Mouse (Mus musculus): ENCODE results near the gene Zfp341. TPM values are rescaled to one million over a fixed set of nuclear protein-coding genes. Genes with fewer than 3 reads are reported as not detected.

Zfp341 gene
- polyA plus RNA-seq, 1 experiment from 2014 or later, result 2.6 TPM

- H3K36me3 ChIP-seq (ENCODE audit: control insufficient read depth, insufficient read depth, low read length), result peaks cover 30% of the 10 kb centered on the region
- H3K9ac ChIP-seq (replicated peaks; ENCODE audit: low read length), result no peak overlapping the region
- 18% methylated on average over 3 of the region's 3 CpGs for WGBS
- DNase-seq, result peak; percentile 69
- ATAC-seq (ENCODE audit: low FRiP score, low TSS enrichment), result no peak
- no peak overlapping the region for H3K27ac ChIP-seq (replicated peaks; ENCODE audit: low read depth, low read length)
- H3K4me1 ChIP-seq (ENCODE audit: control insufficient read depth, insufficient read depth, low read length), result no peaks in the 10 kb centered on the region
- H3K4me2 ChIP-seq (ENCODE audit: low read length), result no peak overlapping the region
- H3K27me3 ChIP-seq (ENCODE audit: control insufficient read depth, insufficient read depth, low read length), result no peaks in the 10 kb centered on the region
- no peaks in the 10 kb centered on the region for H3K9me3 ChIP-seq (ENCODE audit: control insufficient read depth, low read length)
- H3K4me3 ChIP-seq (replicated peaks; ENCODE audit: low read depth, low read length), result no peak overlapping the region
Measured at GRCm38 (mm10) chr2:154648086-154648485, 35.0 kb downstream of the Zfp341 start.

- H3K4me1 ChIP-seq (ENCODE audit: control insufficient read depth, insufficient read depth, low read length), result no peaks in the 10 kb centered on the region
- no peak overlapping the region for H3K4me2 ChIP-seq (ENCODE audit: low read length)
- WGBS, result 87% methylated on average over 3 of the region's 3 CpGs
- H3K27ac ChIP-seq (replicated peaks; ENCODE audit: low read depth, low read length), result no peak overlapping the region
- DNase-seq, result no peak
- H3K27me3 ChIP-seq (ENCODE audit: control insufficient read depth, insufficient read depth, low read length), result no peaks in the 10 kb centered on the region
- no peak overlapping the region for H3K9ac ChIP-seq (replicated peaks; ENCODE audit: low read length)
- no peaks in the 10 kb centered on the region for H3K9me3 ChIP-seq (ENCODE audit: control insufficient read depth, low read length)
- no peak for ATAC-seq (ENCODE audit: low FRiP score, low TSS enrichment)
- H3K4me3 ChIP-seq (replicated peaks; ENCODE audit: low read depth, low read length), result no peak overlapping the region
- H3K36me3 ChIP-seq (ENCODE audit: control insufficient read depth, insufficient read depth, low read length), result peaks cover 9% of the 10 kb centered on the region; the same call in 1 of the 2 replicates
Measured at GRCm38 (mm10) chr2:154650404-154650803, 37.3 kb downstream of the Zfp341 start.

- Histone ChIP-seq H3K9me3 (ENCODE audit: control insufficient read depth, low read length) (no peaks in the 10 kb centered on the region), H3K9ac (replicated peaks; ENCODE audit: low read length) (no peak within 1 kb of the TSS), H3K4me1 (ENCODE audit: control insufficient read depth, insufficient read depth, low read length) (no peaks in the 10 kb centered on the region), H3K4me3 (replicated peaks; ENCODE audit: low read depth, low read length) (no peak within 1 kb of the TSS), H3K36me3 (ENCODE audit: control insufficient read depth, insufficient read depth, low read length) (no peaks in the 10 kb centered on the region), H3K4me2 (ENCODE audit: low read length) (no peak within 1 kb of the TSS), H3K27me3 (ENCODE audit: control insufficient read depth, insufficient read depth, low read length) (no peaks in the 10 kb centered on the region), H3K27ac (replicated peaks; ENCODE audit: low read depth, low read length) (no peak within 1 kb of the TSS)
- DNase-seq (no peak), ATAC-seq (ENCODE audit: low FRiP score, low TSS enrichment) (no peak)
- 63% methylated on average over 8 of the region's 8 CpGs for WGBS
Measured at GRCm38 (mm10) chr2:154651363-154651762, 38.3 kb downstream of the Zfp341 start, which contains the start of gene Chmp4b. Gene Chmp4b (plus strand): TSS chr2:154651705.

GRCm38 (mm10) chr2:154654976-154655375, 41.9 kb downstream of the Zfp341 start:
- H3K27me3 ChIP-seq (ENCODE audit: control insufficient read depth, insufficient read depth, low read length), result no peaks in the 10 kb centered on the region
- 97% methylated on average over 12 of the region's 12 CpGs for WGBS
- DNase-seq (no peak), ATAC-seq (ENCODE audit: low FRiP score, low TSS enrichment) (no peak)
- H3K4me3 ChIP-seq (replicated peaks; ENCODE audit: low read depth, low read length), result no peak overlapping the region
- no peaks in the 10 kb centered on the region for H3K9me3 ChIP-seq (ENCODE audit: control insufficient read depth, low read length)
- no peak overlapping the region for H3K27ac ChIP-seq (replicated peaks; ENCODE audit: low read depth, low read length)
- H3K4me2 ChIP-seq (ENCODE audit: low read length), result no peak overlapping the region
- H3K9ac ChIP-seq (replicated peaks; ENCODE audit: low read length), result no peak overlapping the region
- H3K36me3 ChIP-seq (ENCODE audit: control insufficient read depth, insufficient read depth, low read length), result no peaks in the 10 kb centered on the region
- peaks cover 21% of the 10 kb centered on the region for H3K4me1 ChIP-seq (ENCODE audit: control insufficient read depth, insufficient read depth, low read length)

GRCm38 (mm10) chr2:154655878-154656414, 42.8 kb downstream of the Zfp341 start:
- Histone ChIP-seq H3K27ac (replicated peaks; ENCODE audit: low read depth, low read length) (no peak overlapping the region), H3K9ac (replicated peaks; ENCODE audit: low read length) (no peak overlapping the region), H3K9me3 (ENCODE audit: control insufficient read depth, low read length) (no peaks in the 10 kb centered on the region), H3K27me3 (ENCODE audit: control insufficient read depth, insufficient read depth, low read length) (no peaks in the 10 kb centered on the region), H3K36me3 (ENCODE audit: control insufficient read depth, insufficient read depth, low read length) (peaks cover 6% of the 10 kb centered on the region; the same call in 1 of the 2 replicates), H3K4me3 (replicated peaks; ENCODE audit: low read depth, low read length) (no peak overlapping the region), H3K4me1 (ENCODE audit: control insufficient read depth, insufficient read depth, low read length) (peaks cover 24% of the 10 kb centered on the region), H3K4me2 (ENCODE audit: low read length) (peak overlapping the region; percentile 86)
- ATAC-seq (ENCODE audit: low FRiP score, low TSS enrichment), result no peak
- DNase-seq, result peak; percentile 8
- 89% methylated on average over 2 of the region's 2 CpGs for WGBS

GRCm38 (mm10) chr2:154656710-154657485, 43.8 kb downstream of the Zfp341 start:
- peak overlapping the region; percentile 74 for H3K27ac ChIP-seq (replicated peaks; ENCODE audit: low read depth, low read length)
- WGBS, result under 1% methylated on average over 67 of the region's 67 CpGs
- no peaks in the 10 kb centered on the region for H3K27me3 ChIP-seq (ENCODE audit: control insufficient read depth, insufficient read depth, low read length)
- H3K9me3 ChIP-seq (ENCODE audit: control insufficient read depth, low read length), result no peaks in the 10 kb centered on the region
- peak overlapping the region; percentile 90 for H3K4me3 ChIP-seq (replicated peaks; ENCODE audit: low read depth, low read length)
- ATAC-seq (ENCODE audit: low FRiP score, low TSS enrichment), result peak; percentile 100
- H3K9ac ChIP-seq (replicated peaks; ENCODE audit: low read length), result peak overlapping the region; percentile 86
- peak overlapping the region; percentile 86 for H3K4me2 ChIP-seq (ENCODE audit: low read length)
- H3K4me1 ChIP-seq (ENCODE audit: control insufficient read depth, insufficient read depth, low read length), result peaks cover 24% of the 10 kb centered on the region
- peak; percentile 99 for DNase-seq
- peaks cover 14% of the 10 kb centered on the region for H3K36me3 ChIP-seq (ENCODE audit: control insufficient read depth, insufficient read depth, low read length)

GRCm38 (mm10) chr2:154657486-154658237, 44.6 kb downstream of the Zfp341 start:
- WGBS, result 21% methylated on average over 12 of the region's 12 CpGs
- Histone ChIP-seq H3K4me3 (replicated peaks; ENCODE audit: low read depth, low read length) (peak overlapping the region; percentile 90), H3K36me3 (ENCODE audit: control insufficient read depth, insufficient read depth, low read length) (peaks cover 14% of the 10 kb centered on the region), H3K9me3 (ENCODE audit: control insufficient read depth, low read length) (no peaks in the 10 kb centered on the region), H3K4me2 (ENCODE audit: low read length) (peak overlapping the region; percentile 86), H3K27ac (replicated peaks; ENCODE audit: low read depth, low read length) (peak overlapping the region; percentile 74), H3K9ac (replicated peaks; ENCODE audit: low read length) (peak overlapping the region; percentile 86), H3K4me1 (ENCODE audit: control insufficient read depth, insufficient read depth, low read length) (peaks cover 24% of the 10 kb centered on the region), H3K27me3 (ENCODE audit: control insufficient read depth, insufficient read depth, low read length) (no peaks in the 10 kb centered on the region)
- no peak for DNase-seq
- 0 out of 2 replicates have a peak, but pooled peaks have one; percentile 2 for ATAC-seq (ENCODE audit: low FRiP score, low TSS enrichment)

GRCm38 (mm10) chr2:154659070-154659469, 46.0 kb downstream of the Zfp341 start:
- Histone ChIP-seq H3K4me3 (replicated peaks; ENCODE audit: low read depth, low read length) (no peak overlapping the region), H3K4me1 (ENCODE audit: control insufficient read depth, insufficient read depth, low read length) (peaks cover 24% of the 10 kb centered on the region), H3K9me3 (ENCODE audit: control insufficient read depth, low read length) (no peaks in the 10 kb centered on the region), H3K27ac (replicated peaks; ENCODE audit: low read depth, low read length) (no peak overlapping the region), H3K4me2 (ENCODE audit: low read length) (peak overlapping the region; percentile 11), H3K9ac (replicated peaks; ENCODE audit: low read length) (0 out of 2 replicates have a peak overlapping the region, but pooled peaks have one; percentile 2), H3K36me3 (ENCODE audit: control insufficient read depth, insufficient read depth, low read length) (peaks cover 14% of the 10 kb centered on the region), H3K27me3 (ENCODE audit: control insufficient read depth, insufficient read depth, low read length) (no peaks in the 10 kb centered on the region)
- no peak for DNase-seq
- WGBS, result 85% methylated on average over 4 of the region's 4 CpGs
- no peak for ATAC-seq (ENCODE audit: low FRiP score, low TSS enrichment)
